Mouse (Mus musculus): ENCODE measurements around the gene Brd4. TPM values are rescaled to one million over a fixed set of nuclear protein-coding genes. Genes with fewer than 3 reads are reported as not detected.
A peak's percentile ranks its signal among the peaks of the same experiment; 100 is the strongest.

The Brd4 gene
- total and polyA plus RNA-seq, 3 experiments: 12.3 to 91.4 TPM; not detected in 1

DNA sequence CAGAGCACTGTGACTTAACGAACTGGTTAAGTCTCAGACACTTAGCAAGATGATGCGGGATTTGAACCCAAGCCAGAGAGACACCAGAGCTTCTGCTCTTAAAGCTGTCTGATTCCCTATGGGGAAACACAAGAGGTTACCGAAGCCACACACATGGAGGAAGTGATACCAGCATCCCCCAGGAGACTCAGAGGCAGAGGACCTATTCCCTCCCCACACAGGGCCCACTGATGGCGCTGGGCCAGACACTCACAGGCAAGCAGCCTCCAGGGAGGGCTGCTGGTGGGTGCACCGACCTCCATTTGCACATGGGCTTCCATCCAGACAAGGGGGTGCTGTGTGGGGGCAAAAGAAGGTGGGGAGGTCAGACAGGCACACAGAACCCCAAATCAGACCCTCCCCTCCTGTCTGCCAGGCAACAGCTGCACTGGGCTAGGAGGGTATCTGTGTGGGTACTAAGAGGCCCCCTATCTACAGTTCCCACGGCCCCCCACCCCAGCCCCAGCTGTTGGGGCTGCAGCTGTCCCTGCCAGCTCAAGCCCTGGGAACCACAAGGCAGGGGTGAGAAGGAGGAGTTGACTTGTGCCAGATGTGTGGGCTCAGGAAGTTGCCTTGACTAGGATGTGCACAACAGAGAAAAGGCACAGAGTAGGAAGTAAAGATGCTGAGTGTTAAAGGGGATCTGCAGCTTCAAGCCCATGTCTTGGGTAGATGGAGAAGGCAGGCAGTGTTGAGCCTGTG, 120.4 kb downstream of the Brd4 start:
- TF ChIP-seq ETS1 (IDR thresholded peaks at IDR 0.05; ENCODE audit: low read depth, low read length) (peak; percentile 62; the same call in 1 of the 2 replicates), NELFE (IDR thresholded peaks at IDR 0.05; ENCODE audit: low read depth, low read length) (no peak), ELF1 (IDR thresholded peaks at IDR 0.05; ENCODE audit: low read depth, low read length) (0 out of 2 replicates have a peak, but pooled peaks have one; percentile 11)
- no peak overlapping the region for H3K4me3 ChIP-seq (ENCODE audit: control insufficient read depth in 1 of 2, insufficient read depth in 1 of 2, low read depth in 2 of 2, low read length in 2 of 2)
- H3K9ac ChIP-seq (ENCODE audit: control insufficient read depth, low read depth, low read length, poor library complexity, severe bottlenecking): no peak overlapping the region
- H3K79me2 ChIP-seq (ENCODE audit: control insufficient read depth, insufficient read depth, low read length, poor library complexity): no peaks in the 10 kb centered on the region
- no peak overlapping the region for H3K27ac ChIP-seq (ENCODE audit: control insufficient read depth, low read depth, low read length)
- DNase-seq (ENCODE audit: low read depth, low spot score): peak; percentile 77
- H3K27me3 ChIP-seq (ENCODE audit: control insufficient read depth in 1 of 2, insufficient read depth in 2 of 2, low read length in 2 of 2): no peaks in the 10 kb centered on the region
- peaks cover 0 to 22% of the 10 kb centered on the region in 2 experiments; a peak in 2 of 4 replicates for H3K36me3 ChIP-seq (ENCODE audit: control insufficient read depth in 1 of 2, insufficient read depth in 2 of 2, low read length in 2 of 2)
- H3K9me3 ChIP-seq (replicated peaks; ENCODE audit: insufficient read depth, low read length): no peaks in the 10 kb centered on the region
- H3K4me1 ChIP-seq (ENCODE audit: control insufficient read depth in 1 of 2, insufficient read depth in 2 of 2, low read length in 2 of 2): peaks cover 8 to 36% of the 10 kb centered on the region in 2 experiments

DNA sequence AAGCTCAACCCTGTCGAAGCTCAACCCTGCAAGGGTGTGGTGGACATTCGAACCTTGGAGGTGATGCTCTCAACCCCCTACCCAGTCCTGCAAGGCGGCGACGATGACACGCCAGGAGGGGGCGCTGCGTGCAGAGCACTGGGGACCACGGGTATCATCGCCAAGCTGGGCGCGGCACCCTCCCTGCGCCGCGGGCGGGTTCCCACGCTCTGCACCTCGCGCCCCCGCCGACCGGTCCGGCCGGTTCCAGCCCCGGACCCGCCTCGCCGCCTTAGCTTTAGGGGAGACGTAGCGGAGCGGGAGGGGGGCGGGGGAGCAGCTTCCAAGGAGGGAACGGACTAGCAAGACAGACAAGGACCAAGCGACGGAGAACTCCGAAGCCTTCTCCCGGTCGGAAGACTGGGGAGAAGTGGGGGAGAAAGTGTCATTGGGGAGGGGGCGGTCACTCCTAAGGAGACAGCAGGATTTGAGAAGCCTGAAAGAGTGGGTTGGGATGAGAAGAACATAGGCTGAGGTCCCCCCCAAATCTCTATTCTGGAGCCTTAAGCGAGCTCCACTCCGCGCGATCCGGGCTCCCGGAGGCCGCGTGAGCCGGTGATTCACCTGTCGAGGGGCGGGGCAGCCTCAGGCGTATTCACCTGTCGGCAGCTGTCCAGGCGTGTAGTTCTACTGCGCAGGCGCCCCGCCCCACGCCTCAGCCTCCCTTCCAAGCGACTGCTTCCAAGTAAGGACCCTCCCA, 122.2 kb downstream of the Brd4 start:
- Histone ChIP-seq H3K4me3 (ENCODE audit: control insufficient read depth in 1 of 2, insufficient read depth in 1 of 2, low read depth in 2 of 2, low read length in 2 of 2) (no peak overlapping the region), H3K27me3 (ENCODE audit: control insufficient read depth in 1 of 2, insufficient read depth in 2 of 2, low read length in 2 of 2) (no peaks in the 10 kb centered on the region), H3K27ac (ENCODE audit: control insufficient read depth, low read depth, low read length) (no peak overlapping the region)

DNA sequence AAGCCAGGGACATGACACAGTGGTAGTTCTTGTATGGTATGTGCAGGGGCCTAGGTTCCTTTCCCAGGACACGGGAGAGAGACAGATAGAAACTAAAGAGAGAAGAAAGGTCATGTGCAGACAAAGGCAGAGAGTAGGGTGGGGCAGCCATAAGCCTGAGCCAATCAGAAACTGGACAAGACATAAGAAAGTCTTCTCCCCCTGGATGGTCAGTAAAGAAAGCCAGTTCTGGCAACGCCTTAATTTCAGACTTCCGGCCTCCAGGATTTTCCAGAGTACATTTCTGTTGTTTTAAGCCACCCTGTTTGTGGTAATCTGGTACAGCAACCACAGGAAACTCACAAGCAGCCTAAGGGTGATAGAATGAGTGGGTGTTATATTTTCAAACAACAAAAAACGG, 123.6 kb downstream of the Brd4 start:
- Histone ChIP-seq H3K27me3 (ENCODE audit: control insufficient read depth in 1 of 2, insufficient read depth in 2 of 2, low read length in 2 of 2) (no peaks in the 10 kb centered on the region), H3K4me1 (ENCODE audit: control insufficient read depth in 1 of 2, insufficient read depth in 2 of 2, low read length in 2 of 2) (peaks cover 8 to 40% of the 10 kb centered on the region in 2 experiments)

More for the DNA sequence above, 122.2 kb downstream of the Brd4 start:
- no peak for DNase-seq (ENCODE audit: low read depth, low spot score)
- no peaks in the 10 kb centered on the region for H3K9me3 ChIP-seq (replicated peaks; ENCODE audit: insufficient read depth, low read length)
- TF ChIP-seq NELFE (IDR thresholded peaks at IDR 0.05; ENCODE audit: low read depth, low read length): no peak
- no peak for TF ChIP-seq CHD1 (IDR thresholded peaks at IDR 0.05; ENCODE audit: low read depth, low read length)
- peak; percentile 22 to 61 (median 33); a peak in 5 of 6 replicates for TF ChIP-seq CTCF (IDR thresholded peaks at IDR 0.05 in 2 of 3, conservative IDR thresholded peaks at IDR 0.05 in 1 of 3; ENCODE audit: control insufficient read depth in 1 of 3, insufficient read depth in 1 of 3, low read depth in 2 of 3, low read length in 3 of 3, poor library complexity in 1 of 3, severe bottlenecking in 1 of 3)
- no peak for TF ChIP-seq CHD2 (IDR thresholded peaks at IDR 0.05; ENCODE audit: low read length)
- TF ChIP-seq SMC3 (IDR thresholded peaks at IDR 0.05; ENCODE audit: low read depth, low read length): 0 out of 2 replicates have a peak, but pooled peaks have one; percentile 7
- no peak for TF ChIP-seq USF1 (IDR thresholded peaks at IDR 0.05; ENCODE audit: low read depth, low read length)
- TF ChIP-seq MAFK (IDR thresholded peaks at IDR 0.05; ENCODE audit: borderline replicate concordance, low read depth, low read length): no peak
- no peak for TF ChIP-seq TAL1 (IDR thresholded peaks at IDR 0.05; ENCODE audit: low read length)
- no peak for TF ChIP-seq POLR2AphosphoS2 (IDR thresholded peaks at IDR 0.05; ENCODE audit: low read length)
- no peaks in the 10 kb centered on the region for H3K79me2 ChIP-seq (ENCODE audit: control insufficient read depth, insufficient read depth, low read length, poor library complexity)
- H3K36me3 ChIP-seq (ENCODE audit: control insufficient read depth in 1 of 2, insufficient read depth in 2 of 2, low read length in 2 of 2): peaks cover 0 to 21% of the 10 kb centered on the region in 2 experiments; a peak in 2 of 4 replicates
- peaks cover 8 to 40% of the 10 kb centered on the region in 2 experiments for H3K4me1 ChIP-seq (ENCODE audit: control insufficient read depth in 1 of 2, insufficient read depth in 2 of 2, low read length in 2 of 2)
- H3K9ac ChIP-seq (ENCODE audit: control insufficient read depth, low read depth, low read length, poor library complexity, severe bottlenecking): no peak overlapping the region

More for the DNA sequence above, 123.6 kb downstream of the Brd4 start:
- peak; percentile 25 for DNase-seq (ENCODE audit: low read depth, low spot score)
- Histone ChIP-seq H3K9ac (ENCODE audit: control insufficient read depth, low read depth, low read length, poor library complexity, severe bottlenecking) (no peak overlapping the region), H3K36me3 (ENCODE audit: control insufficient read depth in 1 of 2, insufficient read depth in 2 of 2, low read length in 2 of 2) (peaks cover 0 to 21% of the 10 kb centered on the region in 2 experiments; a peak in 2 of 4 replicates), H3K9me3 (replicated peaks; ENCODE audit: insufficient read depth, low read length) (no peaks in the 10 kb centered on the region), H3K27ac (ENCODE audit: control insufficient read depth, low read depth, low read length) (no peak overlapping the region), H3K79me2 (ENCODE audit: control insufficient read depth, insufficient read depth, low read length, poor library complexity) (no peaks in the 10 kb centered on the region), H3K4me3 (ENCODE audit: control insufficient read depth in 1 of 2, insufficient read depth in 1 of 2, low read depth in 2 of 2, low read length in 2 of 2) (no peak overlapping the region)
- TF ChIP-seq USF1 (IDR thresholded peaks at IDR 0.05; ENCODE audit: low read depth, low read length) (peak; percentile 15; the same call in 1 of the 2 replicates), MXI1 (IDR thresholded peaks at IDR 0.05; ENCODE audit: low read depth, low read length) (no peak)

Data from MEL (cell line).